ENCODE assay signal across 8 mouse cellular contexts in the genomic region with DNA sequence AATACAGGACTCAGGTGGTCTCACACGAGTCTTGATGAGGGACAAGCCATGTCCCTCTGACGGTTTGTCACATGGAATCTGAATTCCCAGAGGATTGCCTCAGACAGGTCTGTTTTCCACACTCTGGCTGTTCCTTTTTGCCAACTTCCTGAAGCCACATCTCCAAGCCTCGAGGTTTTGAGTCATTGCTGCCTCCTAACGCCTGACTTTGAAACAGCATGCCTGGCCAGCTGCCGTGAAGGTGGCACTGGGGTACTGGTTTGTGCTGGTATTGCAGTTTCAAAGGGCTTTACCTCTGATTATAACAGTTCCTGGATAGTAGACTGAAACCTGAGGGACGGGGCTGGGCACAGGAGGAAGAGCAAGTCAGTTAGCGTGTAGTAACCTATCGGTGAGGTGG.
DNase-seq lines count a peak whose midpoint lies in the region; ATAC-seq and TF ChIP-seq lines count a peak whose summit lies in the region.

No protein-coding gene starts in this region.

- H3K4me3 ChIP-seq in liver, adult 2 months (ENCODE audit: insufficient read depth, low read depth, low read length), result no peak overlapping the region
- H3K4me3 ChIP-seq in liver, embryonic 12.5 days, result no peak overlapping the region
- H3K4me3 ChIP-seq in heart, adult 2 months, result no peak overlapping the region

- intact Hi-C loops in heart, adult 2 months (cut with DNase I), result loop anchor here (5.0 kb wide), 1 partner anchor 241 kb away; no protein-coding TSS in a partner anchor

- H3K4me2 ChIP-seq in liver, embryonic 12.5 days, result no peak overlapping the region

- no peak for ATAC-seq in liver, embryonic 12.5 days

- no peaks in the 10 kb centered on the region for H3K79me2 ChIP-seq in liver, adult 2 months (ENCODE audit: control insufficient read depth, insufficient read depth, low read length)
- H3K79me2 ChIP-seq in heart, adult 2 months (replicated peaks; ENCODE audit: control insufficient read depth, insufficient read depth, low read length), result no peaks in the 10 kb centered on the region

- peak; percentile 54 for DNase-seq in liver, adult 2 months (ENCODE audit: extremely low read depth, low read depth, low spot score)
- peak; percentile 72 for DNase-seq in embryo, embryonic 10.5 days (ENCODE audit: low spot score)
- DNase-seq in heart, adult 2 months, result peak; percentile 4 to 23
- peak; percentile 61 to 65 for DNase-seq in kidney, postnatal 25 days
- peak; percentile 5 for DNase-seq in lung, postnatal 10 days
- DNase-seq in skeletal muscle tissue, adult 2 months (ENCODE audit: low read depth, low spot score), result peak; percentile 3
- no peak for DNase-seq in spleen, postnatal 36 days (ENCODE audit: low spot score in 2 of 2)

- TF ChIP-seq POLR2A in liver, adult 2 months (IDR thresholded peaks at IDR 0.05; ENCODE audit: extremely low read depth, insufficient read depth, low read length), result no peak
- TF ChIP-seq POLR2A in heart, adult 2 months (IDR thresholded peaks at IDR 0.05; ENCODE audit: insufficient read depth, low read depth, low read length), result no peak

- H3K9me3 ChIP-seq in liver, embryonic 12.5 days (replicated peaks), result no peaks in the 10 kb centered on the region

- H3K36me3 ChIP-seq in liver, adult 2 months (ENCODE audit: control insufficient read depth, insufficient read depth, low read length), result no peaks in the 10 kb centered on the region
- H3K36me3 ChIP-seq in liver, embryonic 12.5 days, result no peaks in the 10 kb centered on the region
- no peaks in the 10 kb centered on the region for H3K36me3 ChIP-seq in heart, adult 2 months (ENCODE audit: control insufficient read depth, insufficient read depth, low read length)

- no peak for TF ChIP-seq EP300 in heart, adult 2 months (IDR thresholded peaks at IDR 0.05; ENCODE audit: insufficient read depth, low read depth, low read length)

- no peak overlapping the region for H3K9ac ChIP-seq in liver, adult 2 months (ENCODE audit: low read depth, low read length)
- no peak overlapping the region for H3K9ac ChIP-seq in liver, embryonic 12.5 days
- no peak overlapping the region for H3K9ac ChIP-seq in heart, adult 2 months (ENCODE audit: low read depth, low read length)

- TF ChIP-seq CTCF in liver, adult 2 months (IDR thresholded peaks at IDR 0.05; ENCODE audit: low read depth, low read length), result peak; percentile 68
- peak; percentile 66 for TF ChIP-seq CTCF in heart, adult 2 months (IDR thresholded peaks at IDR 0.05)

- H3K4me1 ChIP-seq in liver, adult 2 months (ENCODE audit: control insufficient read depth, insufficient read depth, low read length), result no peaks in the 10 kb centered on the region
- H3K4me1 ChIP-seq in liver, embryonic 12.5 days, result no peaks in the 10 kb centered on the region
- no peaks in the 10 kb centered on the region for H3K4me1 ChIP-seq in heart, adult 2 months (ENCODE audit: control insufficient read depth, insufficient read depth, low read length)

- H3K27ac ChIP-seq in liver, adult 2 months (replicated peaks; ENCODE audit: insufficient read depth, low read depth, low read length), result no peak overlapping the region
- no peak overlapping the region for H3K27ac ChIP-seq in liver, embryonic 12.5 days
- no peak overlapping the region for H3K27ac ChIP-seq in heart, adult 2 months

- 24% methylated on average over 8 of the region's 8 CpGs for WGBS in liver, adult 2 months
- 26% methylated on average over 8 of the region's 8 CpGs for WGBS in liver, embryonic 12.5 days (ENCODE audit: insufficient replicate concordance)
- WGBS in heart, adult 2 months, result 27% methylated on average over 8 of the region's 8 CpGs

- H3K27me3 ChIP-seq in liver, adult 2 months (ENCODE audit: control insufficient read depth, insufficient read depth, low read length), result no peaks in the 10 kb centered on the region
- peaks cover 27% of the 10 kb centered on the region for H3K27me3 ChIP-seq in liver, embryonic 12.5 days (replicated peaks)
- peaks cover 4% of the 10 kb centered on the region; the same call in 1 of the 2 replicates for H3K27me3 ChIP-seq in heart, adult 2 months (ENCODE audit: control insufficient read depth, insufficient read depth, low read length)

Comparison
In these comparisons a context has a peak if more than half of its experiments do, and no peak if none do; other contexts are left out.
1. DNase-seq: peak in liver, adult 2 months (single experiment), embryo, embryonic 10.5 days (single experiment), heart, adult 2 months (2 of 2), kidney, postnatal 25 days (2 of 2), lung, postnatal 10 days (single experiment) and skeletal muscle tissue, adult 2 months (single experiment); none in spleen, postnatal 36 days (0 of 2).